Mouse (Mus musculus) liver, embryonic 12.5 days (tissue): ENCODE results near the gene Zp2. TPM values are rescaled to one million over a fixed set of nuclear protein-coding genes. Genes with fewer than 3 reads are reported as not detected.

Experiments used
- ATAC-seq: fragments of 200-750 bp; cut with Nextera tagmentation; 2 replicates; pipeline ENCODE4 v1.8.0; 2017; ENCODE audit warnings: moderate number of reproducible peaks, mild to moderate bottlenecking, moderate library complexity
- H3K27ac ChIP-seq: fragments of 300-500 bp; sonication (generic); 2 replicates; pipeline ENCODE4 v1.5.1; 2016; ENCODE audit warnings: mild to moderate bottlenecking
- H3K27me3 ChIP-seq: fragments of 300-500 bp; sonication (generic); replicated peaks from 2 replicates; pipeline ENCODE4 v1.6.1; 2016; ENCODE audit warnings: mild to moderate bottlenecking, moderate library complexity
- H3K36me3 ChIP-seq: fragments of 300-500 bp; sonication (generic); 2 replicates; pipeline ENCODE4 v1.6.1; 2016; ENCODE audit warnings: mild to moderate bottlenecking, moderate library complexity
- H3K4me1 ChIP-seq: fragments of 300-500 bp; sonication (generic); 2 replicates; pipeline ENCODE4 v1.6.1; 2016
- H3K4me2 ChIP-seq: fragments of 300-500 bp; sonication (generic); 2 replicates; pipeline ENCODE4 v1.6.1; 2016; ENCODE audit warnings: mild to moderate bottlenecking, moderate library complexity
- H3K4me3 ChIP-seq: fragments of 300-500 bp; sonication (generic); 2 replicates; pipeline ENCODE4 v1.5.1; 2016; ENCODE audit warnings: mild to moderate bottlenecking, moderate library complexity
- H3K9ac ChIP-seq: fragments of 300-500 bp; sonication (generic); 2 replicates; pipeline ENCODE4 v1.6.1; 2016; ENCODE audit warnings: mild to moderate bottlenecking, moderate library complexity
- H3K9me3 ChIP-seq: fragments of 300-500 bp; sonication (generic); replicated peaks from 2 replicates; pipeline ENCODE4 v1.6.1; 2016; ENCODE audit warnings: mild to moderate bottlenecking, moderate library complexity
- WGBS: fragments of 180-500 bp; shearing (Covaris S2); methylation state at CpG from one replicate; pipeline ENCODE4 v1.1.7; 2016; ENCODE audit not compliant: insufficient replicate concordance; 5-methylcytosine and 5-hydroxymethylcytosine counted together
- polyA plus RNA-seq: library from polyadenylated mRNA; unstranded; fragments of >200 nt; fragmentation: Nextera tagmentation; extraction: Ambion mirVana; gene quantifications from 2 replicates; pipeline ENCODE4 v1.2.1, GENCODE M21; 2016

Zp2 gene
- polyA plus RNA-seq: not detected in 2 replicates

- Histone ChIP-seq H3K27ac (no peak within 1 kb of the TSS), H3K9me3 (no peaks in the 10 kb centered on the region), H3K4me1 (no peaks in the 10 kb centered on the region), H3K36me3 (no peaks in the 10 kb centered on the region), H3K9ac (no peak within 1 kb of the TSS), H3K4me3 (no peak within 1 kb of the TSS), H3K27me3 (no peaks in the 10 kb centered on the region), H3K4me2 (no peak within 1 kb of the TSS)
- 57% methylated on average over 9 of the region's 9 CpGs for WGBS
- no peak for ATAC-seq
Measured at GRCm38 (mm10) chr7:120145191-120145590, at the start of gene Zp2. Zp2 (minus strand) TSS chr7:120145291.

DNA sequence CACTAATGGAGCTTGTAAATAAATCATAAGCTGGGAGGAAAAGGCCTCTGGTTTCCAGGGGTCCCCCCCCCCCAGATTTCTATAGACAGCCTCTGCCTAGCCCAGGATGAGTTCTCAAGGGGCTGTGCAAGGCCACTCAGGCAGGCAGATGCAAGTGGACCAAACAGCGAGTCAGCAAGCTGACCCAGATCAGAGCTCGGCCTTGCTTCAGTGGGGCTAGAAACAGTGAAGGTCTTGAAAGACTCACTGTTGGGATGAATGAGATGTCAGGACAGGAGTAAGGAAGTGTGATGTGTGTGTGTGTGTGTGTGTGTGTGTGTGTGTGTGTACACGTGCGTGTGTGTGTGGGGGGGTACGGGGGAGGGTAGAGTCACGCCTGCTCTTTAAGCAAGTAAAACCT, 47.7 kb upstream of the Zp2 start:
- Histone ChIP-seq H3K9me3 (no peaks in the 10 kb centered on the region), H3K4me2 (no peak overlapping the region), H3K4me3 (no peak overlapping the region), H3K9ac (no peak overlapping the region), H3K27ac (no peak overlapping the region), H3K27me3 (no peaks in the 10 kb centered on the region), H3K4me1 (peaks cover 3% of the 10 kb centered on the region; the same call in 1 of the 2 replicates), H3K36me3 (no peaks in the 10 kb centered on the region)
- 69% methylated on average over 5 of the region's 6 CpGs for WGBS
- no peak for ATAC-seq

DNA sequence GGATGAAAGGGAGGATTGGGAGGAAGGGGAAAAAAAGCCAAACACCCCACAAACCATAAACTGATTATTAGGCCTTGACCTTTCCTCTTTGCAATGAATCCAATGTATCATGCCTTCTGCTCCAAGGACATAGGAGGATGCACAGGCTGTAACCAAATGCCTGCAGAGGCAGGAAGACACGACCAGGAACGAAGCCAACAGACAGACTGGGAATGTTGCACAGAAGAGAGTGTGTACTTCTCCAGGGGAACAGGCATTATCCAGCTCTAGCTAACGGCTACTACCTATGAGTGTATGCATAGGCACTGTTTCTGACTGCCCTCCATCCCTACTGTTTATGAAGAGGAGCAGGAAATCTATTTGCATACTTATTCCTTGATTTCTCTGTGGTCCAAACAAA, 47.1 kb upstream of the Zp2 start:
- Histone ChIP-seq H3K27ac (no peak overlapping the region), H3K9ac (no peak overlapping the region), H3K4me3 (no peak overlapping the region), H3K36me3 (no peaks in the 10 kb centered on the region), H3K27me3 (no peaks in the 10 kb centered on the region), H3K4me2 (no peak overlapping the region), H3K9me3 (no peaks in the 10 kb centered on the region), H3K4me1 (peaks cover 3% of the 10 kb centered on the region; the same call in 1 of the 2 replicates)
- 51% methylated on average over 3 of the region's 3 CpGs for WGBS
- ATAC-seq: no peak

- Histone ChIP-seq H3K27ac (no peak overlapping the region), H3K4me2 (no peak overlapping the region), H3K27me3 (no peaks in the 10 kb centered on the region), H3K9ac (no peak overlapping the region), H3K4me1 (peaks cover 3% of the 10 kb centered on the region; the same call in 1 of the 2 replicates), H3K4me3 (no peak overlapping the region), H3K36me3 (no peaks in the 10 kb centered on the region), H3K9me3 (no peaks in the 10 kb centered on the region)
- no peak for ATAC-seq
- WGBS: 56% methylated on average over 8 of the region's 8 CpGs
Measured at GRCm38 (mm10) chr7:120190150-120190665, 45.1 kb upstream of the Zp2 start.

DNA sequence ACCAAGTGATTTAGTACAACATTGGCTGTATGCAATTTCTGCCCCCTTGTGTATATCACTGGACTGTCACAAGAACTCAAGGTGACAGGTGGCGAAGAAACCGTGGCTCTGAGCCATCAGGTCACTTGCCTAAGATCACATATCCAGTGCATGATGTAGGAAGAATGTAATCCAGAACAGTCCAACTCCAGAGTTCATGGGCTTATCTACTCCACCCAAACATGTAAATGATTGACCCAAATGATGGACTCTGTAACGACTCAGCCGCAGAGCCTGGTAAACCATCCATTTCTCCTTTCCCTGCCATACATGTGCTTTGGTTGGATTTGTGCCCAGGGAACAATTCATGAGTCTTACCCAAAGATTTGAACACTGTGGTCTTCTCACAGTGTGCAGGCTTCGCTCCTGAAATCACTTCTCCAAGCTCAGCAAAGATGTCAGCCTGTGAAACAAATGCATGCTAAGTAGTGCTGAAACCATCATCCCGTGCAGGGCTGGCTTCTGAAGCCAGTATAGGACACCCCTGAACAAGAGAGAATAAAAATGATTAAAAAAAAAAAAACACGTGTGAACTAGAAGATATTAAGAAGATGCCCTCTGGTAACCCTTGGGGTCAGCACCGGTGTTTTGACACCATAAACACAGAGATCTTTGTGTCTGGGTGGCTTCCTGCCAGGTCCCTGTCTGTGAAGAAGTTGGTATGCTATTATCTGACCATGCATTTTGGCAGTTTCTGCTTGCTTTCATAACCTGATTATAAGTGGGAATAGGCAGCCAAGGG, 44.5 kb upstream of the Zp2 start:
- Histone ChIP-seq H3K4me1 (peaks cover 3% of the 10 kb centered on the region; the same call in 1 of the 2 replicates), H3K36me3 (no peaks in the 10 kb centered on the region), H3K4me2 (no peak overlapping the region), H3K27ac (0 out of 2 replicates have a peak overlapping the region, but pooled peaks have one; percentile 4), H3K9me3 (no peaks in the 10 kb centered on the region), H3K27me3 (no peaks in the 10 kb centered on the region), H3K9ac (no peak overlapping the region), H3K4me3 (no peak overlapping the region)
- 64% methylated on average over 8 of the region's 8 CpGs for WGBS
- ATAC-seq: peak; percentile 59

- H3K4me1 ChIP-seq: peaks cover 3% of the 10 kb centered on the region; the same call in 1 of the 2 replicates
- no peak overlapping the region for H3K4me2 ChIP-seq
- H3K36me3 ChIP-seq: no peaks in the 10 kb centered on the region
- no peak overlapping the region for H3K9ac ChIP-seq
- 64% methylated on average over 5 of the region's 5 CpGs for WGBS
- H3K9me3 ChIP-seq: no peaks in the 10 kb centered on the region
- ATAC-seq: no peak
- H3K27ac ChIP-seq: 0 out of 2 replicates have a peak overlapping the region, but pooled peaks have one; percentile 4
- no peak overlapping the region for H3K4me3 ChIP-seq
- no peaks in the 10 kb centered on the region for H3K27me3 ChIP-seq
Measured at GRCm38 (mm10) chr7:120188946-120189345, 43.9 kb upstream of the Zp2 start.

- H3K27me3 ChIP-seq: no peaks in the 10 kb centered on the region
- no peaks in the 10 kb centered on the region for H3K4me1 ChIP-seq
- H3K36me3 ChIP-seq: no peaks in the 10 kb centered on the region
- H3K9ac ChIP-seq: no peak overlapping the region
- H3K27ac ChIP-seq: no peak overlapping the region
- no peak overlapping the region for H3K4me2 ChIP-seq
- no peaks in the 10 kb centered on the region for H3K9me3 ChIP-seq
- ATAC-seq: no peak
- no peak overlapping the region for H3K4me3 ChIP-seq
Measured at GRCm38 (mm10) chr7:120182891-120183290, 37.8 kb upstream of the Zp2 start.

GRCm38 (mm10) chr7:120181401-120182230, 36.5 kb upstream of the Zp2 start:
- no peak for ATAC-seq
- H3K9ac ChIP-seq: no peak overlapping the region
- no peaks in the 10 kb centered on the region for H3K36me3 ChIP-seq
- H3K27ac ChIP-seq: no peak overlapping the region
- H3K4me1 ChIP-seq: no peaks in the 10 kb centered on the region
- no peaks in the 10 kb centered on the region for H3K9me3 ChIP-seq
- H3K4me3 ChIP-seq: no peak overlapping the region
- no peaks in the 10 kb centered on the region for H3K27me3 ChIP-seq
- no peak overlapping the region for H3K4me2 ChIP-seq
- WGBS: 79% methylated on average over 4 of the region's 4 CpGs

DNA sequence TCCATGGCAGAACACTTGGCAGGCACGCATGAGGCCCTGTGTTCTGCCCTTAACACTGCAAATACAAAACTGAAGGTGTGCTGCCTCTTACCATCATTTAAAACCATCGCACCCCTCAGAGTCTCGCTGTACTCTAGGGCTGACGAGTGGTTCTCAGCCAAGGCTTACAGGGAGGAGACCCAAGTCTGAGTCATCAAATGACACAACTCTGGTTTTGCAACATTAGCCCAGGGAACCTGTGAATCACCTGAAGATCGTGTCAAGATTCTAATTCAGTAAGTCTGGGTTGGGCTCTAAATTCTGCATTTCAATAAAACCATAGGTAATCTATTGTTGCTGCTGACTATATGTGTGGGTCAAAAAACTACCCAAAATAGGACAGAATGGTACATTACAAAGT, 35.5 kb upstream of the Zp2 start:
- no peak overlapping the region for H3K9ac ChIP-seq
- H3K9me3 ChIP-seq: no peaks in the 10 kb centered on the region
- H3K4me3 ChIP-seq: no peak overlapping the region
- no peaks in the 10 kb centered on the region for H3K4me1 ChIP-seq
- H3K36me3 ChIP-seq: no peaks in the 10 kb centered on the region
- no peak overlapping the region for H3K27ac ChIP-seq
- 59% methylated on average over 5 of the region's 5 CpGs for WGBS
- ATAC-seq: no peak
- no peaks in the 10 kb centered on the region for H3K27me3 ChIP-seq
- no peak overlapping the region for H3K4me2 ChIP-seq

DNA sequence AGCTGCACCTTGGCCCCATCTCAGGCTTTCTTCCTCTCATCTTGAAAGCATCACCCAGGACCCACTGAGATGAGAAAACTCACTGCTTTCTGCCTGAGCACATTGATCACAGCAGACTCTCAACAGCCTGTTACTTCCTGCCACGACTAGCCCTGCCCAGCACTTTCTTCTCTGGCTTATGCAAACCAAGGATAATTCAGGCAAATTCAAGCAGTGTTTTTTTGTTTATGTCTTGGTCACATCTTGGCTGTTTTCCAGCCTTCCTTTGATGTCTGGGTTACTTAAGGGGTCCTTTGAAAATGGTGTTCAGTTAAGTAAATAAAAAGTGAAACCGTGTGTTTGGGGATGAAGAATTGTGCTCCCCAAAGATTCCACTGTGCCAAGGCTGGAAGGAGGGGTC, 33.8 kb upstream of the Zp2 start:
- WGBS: 25% methylated on average over 2 of the region's 2 CpGs
- Histone ChIP-seq H3K9me3 (no peaks in the 10 kb centered on the region), H3K9ac (no peak overlapping the region)

GRCm38 (mm10) chr7:120177611-120178010, 32.5 kb upstream of the Zp2 start:
- WGBS: 59% methylated on average over 3 of the region's 3 CpGs
- ATAC-seq: no peak
- H3K27ac ChIP-seq: no peak overlapping the region

More for the DNA sequence above, 33.8 kb upstream of the Zp2 start:
- Histone ChIP-seq H3K36me3 (no peaks in the 10 kb centered on the region), H3K27ac (no peak overlapping the region), H3K27me3 (no peaks in the 10 kb centered on the region), H3K4me2 (no peak overlapping the region), H3K4me1 (no peaks in the 10 kb centered on the region), H3K4me3 (no peak overlapping the region)
- ATAC-seq: no peak

More at GRCm38 (mm10) chr7:120177611-120178010, 32.5 kb upstream of the Zp2 start:
- Histone ChIP-seq H3K4me1 (no peaks in the 10 kb centered on the region), H3K4me2 (no peak overlapping the region), H3K9me3 (no peaks in the 10 kb centered on the region), H3K4me3 (no peak overlapping the region), H3K9ac (no peak overlapping the region), H3K27me3 (no peaks in the 10 kb centered on the region), H3K36me3 (no peaks in the 10 kb centered on the region)
